Mouse (Mus musculus): ENCODE results near the gene Ptpn5. TPM values are rescaled to one million over a fixed set of nuclear protein-coding genes. Genes with fewer than 3 reads are reported as not detected.

The Ptpn5 gene
- total RNA-seq, 2 experiments from 2014 or later = 171 to 187 TPM

- intact Hi-C loops (cut with DNase I) = no loop called here
- Histone ChIP-seq H3K4me3 (no peak overlapping the region), H3K27ac (no peak overlapping the region)
- TF ChIP-seq CTCF (IDR thresholded peaks at IDR 0.05) = no peak
- DNase-seq (ENCODE audit: extremely low spot score in 1 of 2, low spot score in 2 of 2) = no peak
These were observed 102.8 kb downstream of the Ptpn5 start for GRCm38 (mm10) chr7:47030517-47031193.

Small RNA genes within 50 kb of the gene (microRNA-seq; reads per million reads assigned to microRNA genes)
- gene Mir7056 = 4.4 to 10.3 reads per million in 2 experiments

Other genes starting within 250 kb of the Ptpn5 start
- 10 to 100 TPM; 74.9 to 76.2 TPM for gene Tsg101, start 213.7 kb downstream of the Ptpn5 start, total RNA-seq (2021)
- gene Uevld, start 175.2 kb downstream of the Ptpn5 start, total RNA-seq (2021) = 10 to 100 TPM; 11.7 to 13.2 TPM
- gene Gm9999, start 150.1 kb downstream of the Ptpn5 start, total RNA-seq (2021) = not detected
- 10 to 100 TPM; 16.2 to 18.4 TPM for gene Spty2d1, start 125.3 kb downstream of the Ptpn5 start, total RNA-seq (2021)
- 10 to 100 TPM; 12.5 to 14.7 TPM for gene Tmem86a, start 83.1 kb downstream of the Ptpn5 start, total RNA-seq (2021)
- gene Mrgpra6, start 71.2 kb upstream of the Ptpn5 start, total RNA-seq (2021) = not detected
- gene Mrgpra9, start 119.2 kb upstream of the Ptpn5 start, total RNA-seq (2021) = not detected
- gene Mrgpra1, start 220.6 kb upstream of the Ptpn5 start, total RNA-seq (2021) = not detected